Comparison of ENCODE assay signal across 18 mouse cellular contexts in the genomic region with DNA sequence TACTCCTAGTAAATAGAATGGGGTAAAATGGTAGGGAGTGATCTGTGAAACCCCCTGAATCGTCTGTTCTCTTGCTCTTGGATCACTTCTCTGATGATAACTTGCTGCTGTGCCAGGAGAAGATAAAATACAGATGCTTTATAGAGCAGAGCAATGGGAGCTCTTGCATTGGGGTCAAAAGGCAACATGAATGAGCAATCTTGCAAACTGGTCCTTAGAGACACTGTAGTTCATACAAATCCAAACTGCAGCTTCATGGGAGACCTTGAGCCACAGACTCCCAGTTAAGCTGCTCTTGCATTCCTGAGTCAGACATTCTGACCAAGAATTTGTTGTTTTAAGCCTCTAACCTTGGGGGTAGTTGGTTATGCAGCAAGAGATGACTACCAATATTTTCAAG.
"Had no signal": no experiment of that assay in that cellular context is flagged by ENCODE, and none has a peak within 500 bp of the region (broad histone marks: within the 10 kb centered on the region; RNA-seq: fewer than 3 reads in every experiment).

No protein-coding gene starts in this region.

- H3K27me3 ChIP-seq: midbrain, embryonic 12.5 days; neural tube, embryonic 13.5 days; neural tube, embryonic 15.5 days had no signal

- H3K9me3 ChIP-seq: midbrain, embryonic 10.5 days; midbrain, embryonic 12.5 days; neural tube, embryonic 13.5 days; neural tube, embryonic 15.5 days had no signal

- H3K9ac ChIP-seq: liver, embryonic 14.5 days; lung, embryonic 14.5 days; midbrain, embryonic 12.5 days; neural tube, embryonic 13.5 days; neural tube, embryonic 15.5 days had no signal

- DNase-seq: lung, adult 18-20 months; lung, embryonic 14.5 days; lung, postnatal 10 days; lung, postnatal 4 days; midbrain, embryonic 14.5 days; retina, postnatal 1 day; right cerebral cortex, postnatal 14 days; spleen, adult 18-20 months; thymus, adult 18-20 months; thymus, postnatal 25 days; thymus, postnatal 4 days had no signal

- H3K4me1 ChIP-seq: midbrain, embryonic 10.5 days; midbrain, embryonic 12.5 days; neural tube, embryonic 13.5 days; neural tube, embryonic 15.5 days had no signal

- ATAC-seq: midbrain, embryonic 16.5 days had no signal

- H3K4me2 ChIP-seq: lung, embryonic 14.5 days; midbrain, embryonic 12.5 days; neural tube, embryonic 13.5 days; neural tube, embryonic 15.5 days had no signal

- H3K4me3 ChIP-seq: midbrain, embryonic 10.5 days; midbrain, embryonic 12.5 days; myocyte; neural tube, embryonic 13.5 days; neural tube, embryonic 15.5 days had no signal

- H3K27ac ChIP-seq: liver, embryonic 14.5 days; midbrain, embryonic 10.5 days; midbrain, embryonic 12.5 days; neural tube, embryonic 13.5 days; neural tube, embryonic 15.5 days had no signal

- H3K36me3 ChIP-seq: midbrain, embryonic 10.5 days; midbrain, embryonic 12.5 days; neural tube, embryonic 13.5 days; neural tube, embryonic 15.5 days had no signal
